Mouse (Mus musculus) kidney, embryonic 16.5 days (tissue): ENCODE data around the gene Ube2h. TPM values are rescaled to one million over a fixed set of nuclear protein-coding genes. Genes with fewer than 3 reads are reported as not detected.

ENCODE experiments used
- ATAC-seq: fragments of 200-750 bp; cut with Nextera tagmentation; 2 replicates; pipeline ENCODE4 v1.8.0; 2017; ENCODE audit warnings: moderate TSS enrichment; ENCODE audit not compliant: low FRiP score, low TSS enrichment
- H3K27ac ChIP-seq: fragments of 300-500 bp; sonication (generic); 2 replicates; pipeline ENCODE4 v1.5.1; 2014; ENCODE audit warnings: low read length
- H3K27me3 ChIP-seq: fragments of 300-500 bp; sonication (generic); 2 replicates; pipeline ENCODE4 v1.6.1; 2014; ENCODE audit warnings: low read length, control low read depth, mixed read lengths; ENCODE audit not compliant: insufficient read depth
- H3K36me3 ChIP-seq: fragments of 300-500 bp; sonication (generic); 2 replicates; pipeline ENCODE4 v1.6.1; 2014; ENCODE audit warnings: low read length, control low read depth, mixed read lengths; ENCODE audit not compliant: insufficient read depth
- H3K4me1 ChIP-seq: fragments of 300-500 bp; sonication (generic); 2 replicates; pipeline ENCODE4 v1.6.1; 2014; ENCODE audit warnings: low read length, control low read depth, mixed read lengths; ENCODE audit not compliant: insufficient read depth
- H3K4me2 ChIP-seq: fragments of 300-500 bp; sonication (generic); replicated peaks from 2 replicates; pipeline ENCODE4 v1.6.1; 2014; ENCODE audit warnings: low read depth, low read length
- H3K4me3 ChIP-seq: fragments of 300-500 bp; sonication (generic); 2 replicates; pipeline ENCODE4 v1.5.1; 2014; ENCODE audit warnings: mild to moderate bottlenecking, low read length
- H3K9ac ChIP-seq: fragments of 300-500 bp; sonication (generic); replicated peaks from 2 replicates; pipeline ENCODE4 v1.6.1; 2014; ENCODE audit warnings: low read length
- H3K9me3 ChIP-seq: fragments of 300-500 bp; sonication (generic); 2 replicates; pipeline ENCODE4 v1.6.1; 2016; ENCODE audit warnings: low read length, control low read depth
- WGBS: fragments of 180-500 bp; shearing (Covaris S2); extraction: QIAGEN DNeasy Blood & Tissue Kit; methylation state at CpG from one replicate; pipeline ENCODE4 v1.1.7; 2014; 5-methylcytosine and 5-hydroxymethylcytosine counted together
- polyA plus RNA-seq: library from polyadenylated mRNA; unstranded; fragments of >200 nt; fragmentation: Nextera tagmentation; extraction: Ambion mirVana; gene quantifications from 2 replicates; pipeline ENCODE4 v1.2.1, GENCODE M21; 2015

The Ube2h gene
- polyA plus RNA-seq, 1 experiment from 2014 or later: 55.5 TPM

DNA sequence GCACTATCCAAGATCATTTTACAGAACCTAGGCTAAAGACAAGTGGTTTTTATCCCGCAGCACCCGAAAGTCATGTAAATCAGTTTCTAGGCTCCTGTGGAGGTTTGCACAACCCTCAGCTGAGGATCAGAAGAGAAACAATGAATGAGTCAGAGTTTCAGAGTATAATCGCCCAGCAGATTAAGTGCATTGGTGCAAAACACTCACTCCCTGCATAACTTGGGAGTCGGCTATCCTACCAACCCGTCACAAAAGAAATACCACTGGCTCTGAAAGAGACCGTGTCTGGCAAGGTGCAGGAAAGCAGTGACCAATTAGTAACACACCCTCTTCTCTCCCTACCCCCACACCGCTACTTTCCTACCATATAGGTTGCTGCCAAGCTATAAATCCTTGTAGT, 3.4 kb downstream of the Ube2h start:
- peak; percentile 33 for ATAC-seq
- H3K9ac ChIP-seq: peak overlapping the region; percentile 59
- 3% methylated on average over 7 of the region's 7 CpGs for WGBS

DNA sequence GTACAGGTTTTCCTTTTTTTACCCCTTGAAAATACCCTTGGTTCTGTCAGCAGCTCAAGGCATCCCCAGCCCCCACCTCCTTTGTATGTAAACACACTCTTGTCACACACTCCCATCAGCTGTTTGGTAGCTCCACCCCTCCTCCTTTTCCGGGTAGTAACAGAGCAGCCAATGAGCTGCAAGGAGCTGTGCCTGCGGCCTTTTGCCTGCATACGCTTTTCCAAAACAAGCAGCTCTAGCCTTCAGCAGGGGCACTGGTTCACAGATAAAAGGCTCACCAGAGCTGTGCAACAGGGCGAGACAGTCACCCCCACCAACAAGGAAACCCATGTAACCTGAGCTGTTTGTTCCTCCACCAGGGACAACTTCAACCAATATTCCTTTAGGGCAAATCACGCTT, 4.0 kb downstream of the Ube2h start:
- peak overlapping the region; percentile 82 for H3K4me3 ChIP-seq
- WGBS: 0% methylated on average over 5 of the region's 5 CpGs
- peak overlapping the region; percentile 59 for H3K9ac ChIP-seq
- H3K36me3 ChIP-seq: 0 out of 2 replicates have a peak, but pooled peaks cover 10% of the 10 kb centered on the region
- peak; percentile 90 for ATAC-seq
- peak overlapping the region; percentile 91 for H3K4me2 ChIP-seq
- no peaks in the 10 kb centered on the region for H3K9me3 ChIP-seq
- no peaks in the 10 kb centered on the region for H3K27me3 ChIP-seq
- H3K4me1 ChIP-seq: peaks cover 36% of the 10 kb centered on the region
- peak overlapping the region; percentile 97 for H3K27ac ChIP-seq

More for the DNA sequence above, 3.4 kb downstream of the Ube2h start:
- H3K4me2 ChIP-seq: peak overlapping the region; percentile 91
- H3K27ac ChIP-seq: peak overlapping the region; percentile 97
- 0 out of 2 replicates have a peak, but pooled peaks cover 5% of the 10 kb centered on the region for H3K36me3 ChIP-seq
- peaks cover 36% of the 10 kb centered on the region for H3K4me1 ChIP-seq
- H3K27me3 ChIP-seq: no peaks in the 10 kb centered on the region
- peak overlapping the region; percentile 82 for H3K4me3 ChIP-seq
- no peaks in the 10 kb centered on the region for H3K9me3 ChIP-seq

DNA sequence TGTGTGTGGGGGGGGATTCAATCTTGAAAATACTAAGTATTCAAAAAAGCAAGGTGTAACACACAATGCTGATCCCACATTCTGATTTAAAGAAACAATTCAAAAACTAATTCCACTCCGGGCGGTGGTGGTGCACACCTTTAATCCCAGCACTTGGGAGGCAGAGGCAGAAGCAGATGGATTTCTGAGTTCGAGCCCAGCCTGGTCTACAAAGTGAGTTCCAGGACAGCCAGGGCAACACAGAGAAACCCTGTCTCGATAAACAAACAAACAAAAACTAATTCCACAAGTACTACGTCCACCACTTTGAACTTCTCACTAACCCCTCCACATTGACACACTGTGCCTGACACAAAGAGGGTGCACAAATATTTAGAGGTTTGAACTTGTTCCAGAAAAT, 4.7 kb downstream of the Ube2h start:
- Histone ChIP-seq H3K27me3 (no peaks in the 10 kb centered on the region), H3K9ac (no peak overlapping the region), H3K4me2 (peak overlapping the region; percentile 91), H3K9me3 (no peaks in the 10 kb centered on the region), H3K36me3 (0 out of 2 replicates have a peak, but pooled peaks cover 10% of the 10 kb centered on the region), H3K4me3 (no peak overlapping the region), H3K4me1 (peaks cover 34% of the 10 kb centered on the region), H3K27ac (peak overlapping the region; percentile 97)
- no peak for ATAC-seq
- 77% methylated on average over 5 of the region's 5 CpGs for WGBS

DNA sequence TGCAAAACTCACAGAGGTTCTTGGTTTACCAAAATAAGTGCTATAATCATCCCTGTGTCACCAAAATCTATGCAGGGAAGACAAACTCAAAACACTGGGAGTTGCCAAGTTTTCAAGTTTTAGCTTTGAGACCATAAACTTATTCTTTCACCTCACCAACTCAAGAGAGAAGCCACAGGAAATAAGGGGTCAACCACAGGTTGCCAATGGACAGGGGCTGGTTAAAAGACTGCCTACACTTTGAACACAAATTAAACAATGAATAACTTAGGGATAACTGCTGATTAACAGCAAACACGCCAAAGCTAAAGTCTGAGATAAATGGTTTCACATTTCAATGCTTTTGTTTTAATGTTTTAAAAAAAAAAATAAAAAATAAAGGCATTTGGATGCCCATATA, 5.2 kb downstream of the Ube2h start:
- H3K4me2 ChIP-seq: no peak overlapping the region
- H3K27me3 ChIP-seq: no peaks in the 10 kb centered on the region
- peaks cover 10% of the 10 kb centered on the region; the same call in 1 of the 2 replicates for H3K36me3 ChIP-seq
- 38% methylated on average over 1 of the region's 1 CpGs for WGBS
- H3K27ac ChIP-seq: peak overlapping the region; percentile 52; the same call in 1 of the 2 replicates
- H3K9ac ChIP-seq: no peak overlapping the region
- no peak overlapping the region for H3K4me3 ChIP-seq
- no peaks in the 10 kb centered on the region for H3K9me3 ChIP-seq
- no peak for ATAC-seq
- H3K4me1 ChIP-seq: peaks cover 33% of the 10 kb centered on the region

DNA sequence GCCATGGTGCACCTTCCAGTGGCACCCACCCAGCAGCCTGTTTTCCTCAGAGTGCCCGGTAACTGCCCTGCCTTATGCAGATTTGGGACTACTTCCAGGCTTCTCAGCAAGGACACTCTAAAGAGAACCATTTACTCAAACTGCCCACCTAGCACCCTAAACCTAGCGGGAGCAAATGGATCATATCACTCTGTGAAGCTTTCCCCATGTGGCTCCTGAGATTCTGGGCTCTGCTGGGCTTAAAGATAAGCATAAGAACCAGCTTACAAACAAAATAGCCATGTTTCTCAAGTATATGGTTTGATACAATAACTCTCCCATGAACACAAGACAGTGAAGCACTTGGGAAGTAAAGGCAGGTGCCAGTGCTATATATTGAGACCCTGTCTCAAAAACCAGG, 11.8 kb downstream of the Ube2h start:
- WGBS: 93% methylated on average over 2 of the region's 2 CpGs
- no peak overlapping the region for H3K4me2 ChIP-seq
- no peak for ATAC-seq
- no peaks in the 10 kb centered on the region for H3K9me3 ChIP-seq
- H3K4me1 ChIP-seq: no peaks in the 10 kb centered on the region
- no peak overlapping the region for H3K27ac ChIP-seq
- H3K4me3 ChIP-seq: no peak overlapping the region
- H3K36me3 ChIP-seq: peaks cover 22% of the 10 kb centered on the region
- no peak overlapping the region for H3K9ac ChIP-seq
- H3K27me3 ChIP-seq: no peaks in the 10 kb centered on the region

DNA sequence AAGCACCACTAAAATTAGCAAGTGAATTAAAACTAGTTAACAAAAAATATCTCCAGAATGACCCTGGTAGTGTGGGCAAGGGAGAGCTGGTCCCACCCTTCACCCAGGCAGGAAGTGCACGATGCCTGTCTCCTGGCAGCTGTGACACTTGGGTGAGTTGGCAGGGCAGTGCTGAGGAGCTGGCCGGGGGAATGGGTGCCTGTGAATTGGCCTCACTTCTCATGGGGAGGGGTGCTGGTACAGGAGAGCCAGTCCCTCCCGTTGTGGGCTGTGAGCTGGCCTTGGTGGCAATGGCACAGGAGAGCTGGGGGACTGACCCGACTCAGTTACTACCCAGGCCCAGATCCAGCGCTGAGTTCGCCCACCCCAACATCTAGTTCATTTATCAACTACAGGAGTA, 16.4 kb downstream of the Ube2h start:
- H3K4me1 ChIP-seq: no peaks in the 10 kb centered on the region
- no peak overlapping the region for H3K4me2 ChIP-seq
- H3K36me3 ChIP-seq: peaks cover 26% of the 10 kb centered on the region
- H3K27ac ChIP-seq: no peak overlapping the region
- H3K9me3 ChIP-seq: no peaks in the 10 kb centered on the region
- no peak overlapping the region for H3K4me3 ChIP-seq
- no peaks in the 10 kb centered on the region for H3K27me3 ChIP-seq
- no peak overlapping the region for H3K9ac ChIP-seq
- ATAC-seq: peak; percentile 42; the same call in 1 of the 2 replicates
- 63% methylated on average over 6 of the region's 6 CpGs for WGBS

DNA sequence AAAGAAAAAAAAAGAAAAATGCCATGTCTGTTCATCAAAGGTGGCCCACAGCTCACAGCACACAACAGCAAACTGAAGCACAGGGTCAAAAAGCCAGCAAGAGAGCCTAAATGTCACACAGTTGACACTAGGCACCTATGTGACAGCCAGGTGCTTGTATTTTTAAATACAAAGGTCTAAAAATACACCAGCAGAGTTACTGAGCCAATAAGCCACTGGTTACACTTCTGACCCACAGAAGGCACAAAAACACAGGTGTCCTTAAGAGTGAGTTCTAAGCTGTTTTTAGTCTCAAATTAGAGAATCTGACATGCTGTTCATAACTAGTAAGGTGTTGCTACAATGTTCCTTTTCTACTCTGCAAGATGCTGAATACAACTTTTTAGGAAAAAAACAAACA, 17.7 kb downstream of the Ube2h start:
- Histone ChIP-seq H3K4me3 (no peak overlapping the region), H3K4me1 (no peaks in the 10 kb centered on the region), H3K27me3 (no peaks in the 10 kb centered on the region), H3K36me3 (peaks cover 19% of the 10 kb centered on the region), H3K27ac (no peak overlapping the region), H3K9me3 (no peaks in the 10 kb centered on the region), H3K4me2 (no peak overlapping the region), H3K9ac (no peak overlapping the region)
- ATAC-seq: no peak

DNA sequence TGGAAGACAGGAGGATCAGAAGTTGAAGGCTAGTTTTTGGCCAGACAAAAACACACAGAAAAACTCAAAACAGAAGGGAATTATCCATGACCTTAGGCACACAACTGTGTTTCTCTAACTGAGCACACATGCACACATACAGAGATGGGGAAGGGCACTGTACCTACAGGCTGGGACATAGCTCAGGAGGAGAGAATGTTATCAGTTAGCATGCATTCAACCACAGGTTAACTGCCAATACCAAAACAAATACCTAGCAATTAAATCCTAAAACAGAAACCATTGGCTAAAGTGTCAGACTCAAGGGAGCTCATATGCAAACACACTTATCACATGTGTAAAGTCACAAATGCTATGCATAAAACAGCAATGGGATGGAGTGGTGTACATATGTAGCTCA, 20.2 kb downstream of the Ube2h start:
- Histone ChIP-seq H3K4me1 (no peaks in the 10 kb centered on the region), H3K9ac (no peak overlapping the region), H3K9me3 (no peaks in the 10 kb centered on the region), H3K4me3 (no peak overlapping the region), H3K4me2 (no peak overlapping the region), H3K27me3 (no peaks in the 10 kb centered on the region), H3K27ac (no peak overlapping the region), H3K36me3 (peaks cover 25% of the 10 kb centered on the region)
- no peak for ATAC-seq

DNA sequence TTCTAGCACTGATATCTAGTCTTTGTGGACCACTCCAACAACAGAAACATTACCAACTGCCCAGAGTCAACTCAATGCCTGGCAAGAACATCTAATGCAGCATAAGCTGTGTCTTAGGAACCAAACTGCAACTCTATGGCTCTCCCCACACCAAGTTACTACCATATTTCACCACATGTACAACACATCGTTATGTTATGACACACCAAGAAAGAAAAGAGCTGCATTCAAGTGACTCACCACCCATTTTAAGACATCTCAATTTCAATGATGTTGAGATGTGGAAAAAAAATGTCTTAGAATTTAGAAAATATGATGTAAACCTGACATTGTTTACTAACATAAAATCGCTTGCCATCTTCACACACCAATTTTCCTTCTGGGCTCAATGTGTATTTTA, 22.0 kb downstream of the Ube2h start:
- Histone ChIP-seq H3K9me3 (no peaks in the 10 kb centered on the region), H3K36me3 (peaks cover 34% of the 10 kb centered on the region), H3K9ac (no peak overlapping the region), H3K4me1 (no peaks in the 10 kb centered on the region), H3K4me3 (no peak overlapping the region), H3K27ac (no peak overlapping the region), H3K4me2 (no peak overlapping the region), H3K27me3 (no peaks in the 10 kb centered on the region)
- WGBS: 92% methylated on average over 2 of the region's 2 CpGs
- no peak for ATAC-seq

DNA sequence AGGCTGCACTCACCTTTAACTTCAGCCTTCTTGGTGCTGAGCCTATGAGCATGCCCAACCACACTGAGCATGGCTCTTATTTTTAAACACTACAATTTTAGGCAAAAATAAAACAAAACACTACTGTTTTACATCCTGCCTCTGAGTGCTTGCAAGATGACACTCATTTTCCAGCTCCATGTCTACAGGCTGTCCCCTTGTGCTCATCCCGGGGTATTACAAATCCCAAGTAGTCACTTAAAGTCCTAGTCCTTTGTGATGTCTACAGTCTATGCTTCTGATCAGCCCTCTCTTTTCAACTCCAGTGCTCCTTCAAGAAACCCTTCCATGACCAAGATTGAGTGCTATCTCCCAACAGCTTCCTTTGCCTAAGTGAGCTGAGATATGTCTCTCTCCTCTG, 26.0 kb downstream of the Ube2h start:
- Histone ChIP-seq H3K36me3 (peaks cover 31% of the 10 kb centered on the region), H3K4me2 (no peak overlapping the region), H3K4me3 (no peak overlapping the region), H3K9me3 (no peaks in the 10 kb centered on the region), H3K27me3 (no peaks in the 10 kb centered on the region), H3K27ac (no peak overlapping the region), H3K4me1 (no peaks in the 10 kb centered on the region), H3K9ac (no peak overlapping the region)
- no peak for ATAC-seq
- WGBS: 61% methylated on average over 1 of the region's 1 CpGs
